Mouse (Mus musculus) midbrain, postnatal 0 days (tissue): ENCODE data around the gene Fus. TPM values are rescaled to one million over a fixed set of nuclear protein-coding genes. Genes with fewer than 3 reads are reported as not detected.

Experiments
- ATAC-seq: fragments of 200-750 bp; cut with Nextera tagmentation; 2 replicates; pipeline ENCODE4 v1.8.0; 2017; ENCODE audit warnings: moderate number of reproducible peaks, mild to moderate bottlenecking, moderate TSS enrichment, moderate library complexity; ENCODE audit not compliant: low FRiP score
- DNase-seq: peaks from one replicate; pipeline ENCODE4 v3.0.0-alpha.2; 2015; ENCODE audit warnings: low spot score
- H3K27ac ChIP-seq: fragments of 300-500 bp; sonication (generic); 2 replicates; pipeline ENCODE4 v1.5.1; 2014; ENCODE audit warnings: low read depth, mild to moderate bottlenecking, low read length, mixed read lengths
- H3K27me3 ChIP-seq: fragments of 300-500 bp; sonication (generic); 2 replicates; pipeline ENCODE4 v1.6.1; 2014; ENCODE audit warnings: low read length, control low read depth, mixed read lengths; ENCODE audit not compliant: insufficient read depth
- H3K36me3 ChIP-seq: fragments of 300-500 bp; sonication (generic); 2 replicates; pipeline ENCODE4 v1.6.1; 2014; ENCODE audit warnings: low read length, control low read depth, mixed read lengths; ENCODE audit not compliant: insufficient read depth
- H3K4me1 ChIP-seq: fragments of 300-500 bp; sonication (generic); 2 replicates; pipeline ENCODE4 v1.6.1; 2014; ENCODE audit warnings: mild to moderate bottlenecking, control low read depth, antibody characterized with exemption, low read length, mixed read lengths; ENCODE audit not compliant: insufficient read depth
- H3K4me2 ChIP-seq: fragments of 300-500 bp; sonication (generic); 2 replicates; pipeline ENCODE4 v1.6.1; 2014; ENCODE audit warnings: low read depth, mild to moderate bottlenecking, low read length, mixed read lengths; ENCODE audit not compliant: poor library complexity, severe bottlenecking
- H3K4me3 ChIP-seq: fragments of 300-500 bp; sonication (generic); 2 replicates; pipeline ENCODE4 v1.5.1; 2014; ENCODE audit warnings: low read depth, mild to moderate bottlenecking, low read length, moderate library complexity
- H3K9ac ChIP-seq: fragments of 300-500 bp; sonication (generic); replicated peaks from 2 replicates; pipeline ENCODE4 v1.6.1; 2014; ENCODE audit warnings: mild to moderate bottlenecking, low read length, moderate library complexity, mixed read lengths; ENCODE audit not compliant: poor library complexity, severe bottlenecking
- H3K9me3 ChIP-seq: fragments of 300-500 bp; sonication (generic); 2 replicates; pipeline ENCODE4 v1.6.1; 2016; ENCODE audit warnings: low read length, control low read depth
- CTCF ChIP-seq: IDR thresholded peaks from 2 replicates; pipeline ENCODE4 v1.5.1; 2016; ENCODE audit warnings: antibody characterized with exemption, mild to moderate bottlenecking
- WGBS: fragments of 180-500 bp; shearing (Covaris S2); extraction: QIAGEN DNeasy Blood & Tissue Kit; methylation state at CpG from one replicate; pipeline ENCODE4 v1.1.7; 2014; 5-methylcytosine and 5-hydroxymethylcytosine counted together
- polyA plus RNA-seq: library from polyadenylated mRNA; unstranded; fragments of >200 nt; fragmentation: Nextera tagmentation; extraction: Ambion mirVana; gene quantifications from 2 replicates; pipeline ENCODE4 v1.2.1, GENCODE M21; 2015
- total RNA-seq: library from RNA; depleted of rRNA; stranded (reverse); fragments of >200 nt; gene quantifications from 2 replicates; pipeline ENCODE4 v1.2.3, GENCODE M21; 2014

Gene Fus
- total and polyA plus RNA-seq, 2 experiments from 2014 or later, result 29.3 to 244 TPM

DNA sequence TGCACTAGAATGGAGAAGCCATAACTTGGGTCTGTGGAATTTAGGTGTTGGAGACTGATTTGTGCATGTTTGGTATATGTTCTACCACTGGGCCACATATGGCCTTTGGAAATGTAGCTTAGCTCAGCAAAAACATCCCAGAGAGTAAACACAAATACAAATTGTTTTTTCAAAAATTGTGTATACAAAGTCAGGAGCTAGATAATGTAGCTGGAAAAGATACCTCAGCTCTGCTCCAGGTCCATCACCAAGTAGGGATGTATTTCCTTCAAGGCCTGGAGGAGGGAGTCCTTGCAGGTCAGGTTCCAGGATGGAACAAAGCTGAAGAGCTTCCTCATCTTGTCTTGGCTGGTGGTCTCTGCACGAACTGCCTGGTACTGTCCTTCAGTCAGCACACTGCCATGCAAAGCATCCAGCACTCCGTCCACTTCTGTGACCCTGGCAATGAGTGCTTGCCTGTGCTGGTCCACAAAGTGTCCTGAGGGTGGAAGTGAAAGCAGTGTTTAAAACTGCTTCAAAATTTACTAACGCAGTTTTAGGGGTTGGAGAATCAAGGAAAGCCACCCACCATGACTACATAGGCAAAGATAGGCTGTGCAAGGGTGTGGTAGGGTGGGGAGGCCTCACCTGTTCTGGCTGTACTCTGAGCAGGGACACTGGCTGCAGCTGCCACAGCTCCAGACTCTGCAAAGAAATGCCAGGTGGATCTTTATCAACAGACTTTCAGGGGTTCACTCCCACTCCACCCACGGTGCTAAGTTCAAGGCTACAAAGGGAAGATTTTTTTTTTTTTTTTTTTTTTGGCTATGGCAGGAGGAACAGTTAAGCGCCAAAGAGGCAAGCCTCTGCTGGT lies 25.5 kb downstream of the Fus start:
- TF ChIP-seq CTCF, result no peak
- no peak for DNase-seq
- WGBS, result 50% methylated on average over 5 of the region's 5 CpGs
- Histone ChIP-seq H3K4me3 (no peak overlapping the region), H3K27ac (no peak overlapping the region), H3K27me3 (no peaks in the 10 kb centered on the region), H3K4me2 (no peak overlapping the region; the same call in 1 of the 2 replicates), H3K9me3 (no peaks in the 10 kb centered on the region), H3K4me1 (no peaks in the 10 kb centered on the region), H3K36me3 (peaks cover 5% of the 10 kb centered on the region; the same call in 1 of the 2 replicates), H3K9ac (no peak overlapping the region)
- ATAC-seq, result 0 out of 2 replicates have a peak, but pooled peaks have one; percentile 34

DNA sequence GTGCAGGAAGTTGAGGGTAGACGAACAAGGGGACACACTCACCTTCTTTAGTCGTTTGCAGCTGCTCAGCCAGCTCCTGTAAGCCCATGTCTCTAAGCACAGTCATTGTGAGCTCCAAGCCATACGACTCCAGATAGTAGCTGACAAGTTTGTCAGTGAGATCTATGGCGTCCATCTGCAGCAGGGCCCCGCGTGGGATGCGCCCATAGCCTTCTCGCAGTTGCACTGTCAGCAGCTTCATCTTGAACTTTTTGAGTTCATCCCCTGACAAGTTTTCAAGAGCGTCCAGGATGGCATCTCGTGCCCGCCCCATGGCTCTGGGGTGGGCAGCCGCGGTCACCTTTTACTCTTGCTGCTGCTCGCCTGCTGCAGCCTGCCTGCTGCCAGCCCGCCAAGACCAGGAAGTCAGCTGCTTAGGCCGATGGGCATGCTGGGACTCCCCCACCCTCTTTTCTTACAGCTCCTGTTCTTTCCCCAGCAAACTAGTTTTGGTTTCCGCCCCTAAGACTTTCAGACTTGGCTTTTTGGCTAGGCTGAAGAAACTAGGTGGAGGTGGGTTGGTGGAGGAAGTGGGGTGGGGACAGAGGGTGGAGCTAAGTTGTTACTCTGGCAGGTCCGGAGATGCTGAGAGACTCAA lies 26.2 kb downstream of the Fus start, which contains the start of gene Pycard:
Pycard (minus strand) TSS at position 527 of the 637 bp plus-strand sequence.
- Histone ChIP-seq H3K4me1 (no peaks in the 10 kb centered on the region), H3K4me3 (peak within 1 kb of the TSS; percentile 14; the same call in 1 of the 2 replicates), H3K27me3 (no peaks in the 10 kb centered on the region), H3K4me2 (peak within 1 kb of the TSS; percentile 39), H3K27ac (no peak within 1 kb of the TSS), H3K9ac (0 out of 2 replicates have a peak within 1 kb of the TSS, but pooled peaks have one; percentile 4), H3K36me3 (peaks cover 5% of the 10 kb centered on the region; the same call in 1 of the 2 replicates), H3K9me3 (no peaks in the 10 kb centered on the region)
- ATAC-seq (no peak), DNase-seq (no peak)
- no peak for TF ChIP-seq CTCF
- WGBS, result 20% methylated on average over 18 of the region's 18 CpGs

DNA sequence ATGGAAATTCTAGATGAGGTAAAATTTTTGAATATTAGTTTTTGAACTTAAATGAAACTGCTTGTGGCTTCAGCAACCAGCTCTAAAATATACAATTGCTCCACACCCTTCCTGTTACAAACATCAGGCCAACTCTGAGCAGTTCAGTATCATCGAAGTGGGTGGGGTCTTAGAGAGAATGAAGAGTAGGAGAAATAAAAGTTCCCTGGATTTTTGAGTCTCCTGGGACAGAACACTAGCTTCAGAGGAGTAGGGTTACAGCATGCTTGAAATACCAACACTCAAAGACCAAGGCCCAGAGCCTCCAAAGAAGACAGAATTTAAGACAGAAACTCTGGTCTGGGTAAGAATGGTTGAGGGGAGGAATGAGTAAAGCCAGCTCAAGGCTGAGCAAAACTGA lies 32.2 kb downstream of the Fus start:
- Histone ChIP-seq H3K9ac (no peak overlapping the region), H3K36me3 (no peaks in the 10 kb centered on the region), H3K4me2 (no peak overlapping the region), H3K27me3 (no peaks in the 10 kb centered on the region), H3K9me3 (no peaks in the 10 kb centered on the region), H3K4me1 (no peaks in the 10 kb centered on the region), H3K4me3 (no peak overlapping the region), H3K27ac (no peak overlapping the region)
- ATAC-seq (no peak), DNase-seq (no peak)
- TF ChIP-seq CTCF, result no peak
- 87% methylated on average over 1 of the region's 1 CpGs for WGBS

DNA sequence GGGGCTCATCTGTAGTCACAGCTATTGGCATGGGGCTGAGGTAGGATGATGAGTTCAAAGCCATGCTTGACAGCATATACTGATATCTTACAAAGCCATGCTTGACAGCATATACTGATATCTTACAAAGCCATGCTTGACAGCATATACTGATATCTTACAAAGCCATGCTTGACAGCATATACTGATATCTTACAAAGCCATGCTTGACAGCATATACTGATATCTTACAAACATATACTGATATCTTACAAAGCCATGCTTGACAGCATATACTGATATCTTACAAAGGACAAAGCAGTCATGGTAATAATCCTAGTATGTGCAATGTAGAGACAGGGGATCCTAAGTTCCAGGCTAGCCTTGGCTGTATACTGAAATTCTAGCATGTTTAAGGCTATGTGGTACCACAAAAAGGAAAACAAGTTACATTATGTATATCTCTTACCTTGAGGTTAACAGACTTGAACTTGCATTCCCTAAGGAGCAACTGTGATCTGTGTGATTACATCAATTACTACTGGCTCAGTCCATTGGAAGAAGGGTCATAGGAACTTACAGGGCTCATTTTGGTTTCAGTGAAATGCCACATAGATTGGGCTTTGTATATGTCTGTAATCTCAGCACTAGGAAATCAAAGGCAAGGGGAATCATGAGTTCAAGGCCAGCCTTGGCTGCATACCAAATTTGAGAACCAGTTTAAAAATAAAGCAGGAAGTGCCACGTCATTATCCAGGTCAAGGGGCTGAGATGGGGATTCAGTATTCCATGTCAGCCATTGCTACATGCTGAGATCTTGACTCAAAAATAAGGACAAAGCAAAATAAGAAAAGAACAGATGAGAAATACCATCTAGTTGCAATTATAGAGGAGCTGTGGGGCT lies 33.1 kb downstream of the Fus start:
- 61% methylated on average over 1 of the region's 1 CpGs for WGBS
- Histone ChIP-seq H3K4me3 (no peak overlapping the region), H3K4me1 (no peaks in the 10 kb centered on the region), H3K27ac (no peak overlapping the region), H3K36me3 (no peaks in the 10 kb centered on the region), H3K4me2 (no peak overlapping the region), H3K9me3 (no peaks in the 10 kb centered on the region), H3K27me3 (no peaks in the 10 kb centered on the region), H3K9ac (no peak overlapping the region)
- DNase-seq (no peak), ATAC-seq (no peak)
- TF ChIP-seq CTCF, result no peak

DNA sequence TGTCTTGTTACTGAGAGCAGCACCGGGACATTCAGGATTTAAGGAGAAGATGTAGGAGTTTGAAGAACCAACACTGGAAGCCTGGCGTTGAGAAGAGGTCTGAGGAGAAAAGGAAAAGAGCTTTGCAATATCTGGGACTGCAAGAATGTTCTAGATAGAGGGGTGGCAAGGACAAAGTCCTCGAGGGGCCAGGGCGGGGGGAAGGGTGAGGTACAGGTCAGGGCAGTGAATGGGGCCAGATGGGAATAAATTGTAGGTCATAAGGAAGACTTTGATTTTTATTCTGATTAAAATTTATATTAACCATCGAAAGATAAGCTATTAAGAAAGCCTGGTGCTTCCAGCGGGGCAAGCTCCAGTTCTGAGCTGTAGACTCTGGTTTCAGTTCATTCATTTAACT lies 35.8 kb downstream of the Fus start:
- Histone ChIP-seq H3K27ac (no peak overlapping the region), H3K9me3 (no peaks in the 10 kb centered on the region), H3K4me2 (no peak overlapping the region), H3K4me1 (no peaks in the 10 kb centered on the region), H3K27me3 (no peaks in the 10 kb centered on the region), H3K4me3 (no peak overlapping the region), H3K36me3 (no peaks in the 10 kb centered on the region), H3K9ac (no peak overlapping the region)
- ATAC-seq (no peak), DNase-seq (no peak)
- WGBS, result 83% methylated on average over 6 of the region's 6 CpGs
- TF ChIP-seq CTCF, result no peak
